Mouse (Mus musculus) embryonic fibroblast, embryonic 13.5 days (primary cell): ENCODE measurements around the gene Arf6.

Experiments used
- CTCF ChIP-seq: IDR thresholded peaks from 2 replicates; pipeline ENCODE4 v1.5.1; 2011; ENCODE audit warnings: mild to moderate bottlenecking, control low read depth, low read length, moderate library complexity, borderline replicate concordance; ENCODE audit not compliant: insufficient read depth
- POLR2A ChIP-seq: IDR thresholded peaks from 2 replicates; pipeline ENCODE4 v1.6.1; 2011; ENCODE audit warnings: low read depth, mild to moderate bottlenecking, control low read depth, low read length, moderate library complexity

GRCm38 (mm10) chr12:69377188-69377587 is 5.2 kb downstream of the Arf6 start:
- TF ChIP-seq CTCF = no peak
- no peak for TF ChIP-seq POLR2A
